Mouse (Mus musculus): ENCODE measurements at regions not wholly inside any gene's neighbourhood (a gene's known extent, or its start where the extent isn't known, plus 50 kb on each side); places are given as distances from the start of the nearest gene placed in this dataset.
"Not testable (repeated sequence)": the region's sequence is repeated elsewhere in the genome, so short reads cannot be mapped to it uniquely, and the experiment has no call there.

GRCm38 (mm10) chr15:37100767-37101288 lies 93.3 kb upstream of the Zfp706 start:
- DNase-seq, result no peak

GRCm38 (mm10) chr15:37099927-37100766 lies 92.6 kb upstream of the Zfp706 start:
- peak; percentile 59 for DNase-seq

GRCm38 (mm10) chr15:37099176-37099575 lies 91.6 kb upstream of the Zfp706 start:
- no peak for DNase-seq

GRCm38 (mm10) chr15:37097426-37097825 lies 89.9 kb upstream of the Zfp706 start:
- no peak for DNase-seq

GRCm38 (mm10) chr15:37091171-37091570 lies 83.6 kb upstream of the Zfp706 start:
- not testable (repeated sequence) for DNase-seq

GRCm38 (mm10) chr15:37083726-37084125 lies 76.2 kb upstream of the Zfp706 start:
- DNase-seq, result no peak

- DNase-seq, result no peak
Observed at GRCm38 (mm10) chr15:37081836-37082235, 74.3 kb upstream of the Zfp706 start.

GRCm38 (mm10) chr15:37080931-37081330 lies 73.4 kb upstream of the Zfp706 start:
- DNase-seq, result no peak

GRCm38 (mm10) chr15:37080395-37080794 lies 72.8 kb upstream of the Zfp706 start:
- DNase-seq, result no peak

GRCm38 (mm10) chr15:37074207-37074606 lies 66.6 kb upstream of the Zfp706 start:
- DNase-seq, result not testable (repeated sequence)

GRCm38 (mm10) chr15:37072202-37072862 lies 64.8 kb upstream of the Zfp706 start:
- no peak for DNase-seq

- DNase-seq, result no peak
Observed at GRCm38 (mm10) chr15:37070188-37070587, 62.6 kb upstream of the Zfp706 start.

GRCm38 (mm10) chr15:37067326-37067725 lies 59.8 kb upstream of the Zfp706 start:
- DNase-seq, result no peak

- DNase-seq, result no peak
Observed at GRCm38 (mm10) chr15:37065926-37066550, 58.5 kb upstream of the Zfp706 start.

- DNase-seq, result no peak
Observed at GRCm38 (mm10) chr15:37065408-37065807, 57.8 kb upstream of the Zfp706 start.

- DNase-seq, result no peak
Observed at GRCm38 (mm10) chr15:37063781-37064383, 56.3 kb upstream of the Zfp706 start.

- no peak for DNase-seq
Observed at GRCm38 (mm10) chr15:37062585-37062984, 55.0 kb upstream of the Zfp706 start.

- no peak for DNase-seq
Observed at GRCm38 (mm10) chr15:37061501-37061900, 53.9 kb upstream of the Zfp706 start.

- DNase-seq, result no peak
Observed at GRCm38 (mm10) chr15:37060831-37061230, 53.3 kb upstream of the Zfp706 start.
